Mouse (Mus musculus) heart, embryonic 14.5 days (tissue): ENCODE data around the gene Ptch1. TPM values are rescaled to one million over a fixed set of nuclear protein-coding genes. Genes with fewer than 3 reads are reported as not detected.

Experiments used
- ATAC-seq: fragments of 200-750 bp; cut with Nextera tagmentation; 2 replicates; pipeline ENCODE4 v1.8.0; 2017; ENCODE audit warnings: low read depth, moderate TSS enrichment; ENCODE audit not compliant: insufficient number of reproducible peaks, insufficient read depth, low FRiP score
- H3K27ac ChIP-seq, 2 experiments: fragments of 200-500 bp in 1 of 2; fragments of 300-500 bp in 1 of 2; sonication (generic) in 1 of 2; replicated peaks in 1 of 2; 2 replicates each; pipeline ENCODE4 v1.5.1; 2012 to 2014; ENCODE audit warnings: low read depth in 2 of 2, low read length in 2 of 2, control low read depth in 1 of 2, mild to moderate bottlenecking in 1 of 2, mixed read lengths in 1 of 2; ENCODE audit not compliant: control insufficient read depth in 1 of 2, insufficient read depth in 1 of 2
- H3K27me3 ChIP-seq: fragments of 300-500 bp; sonication (generic); 2 replicates; pipeline ENCODE4 v1.6.1; 2014; ENCODE audit warnings: mild to moderate bottlenecking, low read length, control low read depth; ENCODE audit not compliant: control insufficient read depth, insufficient read depth
- H3K36me3 ChIP-seq: fragments of 300-500 bp; sonication (generic); 2 replicates; pipeline ENCODE4 v1.6.1; 2014; ENCODE audit warnings: mild to moderate bottlenecking, control low read depth, low read length, mixed read lengths; ENCODE audit not compliant: control insufficient read depth, insufficient read depth
- H3K4me1 ChIP-seq, 2 experiments: fragments of 200-500 bp in 1 of 2; fragments of 300-500 bp in 1 of 2; sonication (generic) in 1 of 2; 2 replicates each; pipeline ENCODE4 v1.6.1; 2012 to 2014; ENCODE audit warnings: low read length in 2 of 2, control low read depth in 1 of 2, mixed read lengths in 1 of 2; ENCODE audit not compliant: control insufficient read depth in 2 of 2, insufficient read depth in 2 of 2
- H3K4me2 ChIP-seq: fragments of 300-500 bp; sonication (generic); 2 replicates; pipeline ENCODE4 v1.6.1; 2014; ENCODE audit warnings: mild to moderate bottlenecking, low read length
- H3K4me3 ChIP-seq, 2 experiments: fragments of 200-500 bp in 1 of 2; fragments of 300-500 bp in 1 of 2; sonication (generic) in 1 of 2; 2 replicates each; pipeline ENCODE4 v1.5.1; 2012 to 2014; ENCODE audit warnings: low read length in 2 of 2, mild to moderate bottlenecking in 2 of 2, control low read depth in 1 of 2, low read depth in 1 of 2, moderate library complexity in 1 of 2; ENCODE audit not compliant: control insufficient read depth in 1 of 2, insufficient read depth in 1 of 2
- H3K9ac ChIP-seq: fragments of 300-500 bp; sonication (generic); 2 replicates; pipeline ENCODE4 v1.6.1; 2014; ENCODE audit warnings: mild to moderate bottlenecking, low read length
- H3K9me3 ChIP-seq: fragments of 300-500 bp; sonication (generic); 2 replicates; pipeline ENCODE4 v1.6.1; 2016; ENCODE audit warnings: low read length, control low read depth; ENCODE audit not compliant: control insufficient read depth
- WGBS: fragments of 180-500 bp; shearing (Covaris S2); extraction: QIAGEN DNeasy Blood & Tissue Kit; methylation state at CpG from one replicate; pipeline ENCODE4 v1.1.7; 2014; 5-methylcytosine and 5-hydroxymethylcytosine counted together
- polyA plus RNA-seq: library from polyadenylated mRNA; unstranded; fragments of >200 nt; fragmentation: Nextera tagmentation; extraction: Ambion mirVana; gene quantifications from 2 replicates; pipeline ENCODE4 v1.2.1, GENCODE M21; 2014

Ptch1 gene
- polyA plus RNA-seq, result 8.4 and 9.0 TPM in 2 replicates

DNA sequence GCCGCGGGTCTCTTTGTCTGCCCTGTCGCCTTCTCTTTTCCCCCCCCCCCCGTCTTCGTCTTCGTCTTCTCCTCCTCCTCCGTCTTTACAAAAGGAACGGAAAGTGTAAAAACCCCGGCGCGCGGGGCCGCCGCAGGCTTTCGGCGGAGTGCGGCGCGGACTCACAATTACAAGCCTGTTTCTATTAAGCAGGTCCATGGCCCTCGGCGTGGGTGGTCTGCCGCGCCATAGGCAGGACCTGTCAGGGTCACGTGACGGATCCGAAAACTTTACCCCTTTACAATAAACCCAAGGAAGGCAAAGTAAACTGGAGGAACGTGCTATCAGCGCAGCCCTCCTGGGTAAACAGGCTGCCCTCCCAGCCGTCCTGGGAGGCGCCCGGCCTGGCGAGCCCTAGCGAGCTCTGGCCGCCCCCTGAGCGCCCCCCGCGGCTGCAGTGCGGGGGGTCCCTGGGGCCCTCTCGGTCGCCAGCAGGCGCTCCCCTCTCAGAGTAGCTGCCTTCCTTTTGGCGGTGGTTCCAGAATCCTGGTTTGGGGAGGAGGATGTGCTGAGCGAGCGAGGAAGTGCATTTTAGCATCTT lies at the start of gene Ptch1:
TSS of gene Ptch1 (minus strand) at position 343 of the 580 bp plus-strand sequence.
- WGBS, result 1% methylated on average over 40 of the region's 44 CpGs
- Histone ChIP-seq H3K9ac (peak within 1 kb of the TSS; percentile 74), H3K4me2 (peak within 1 kb of the TSS; percentile 100), H3K4me1 (peaks cover 4 to 7% of the 10 kb centered on the region in 2 experiments), H3K27ac (no peak within 1 kb of the TSS), H3K9me3 (no peaks in the 10 kb centered on the region), H3K4me3 (peak within 1 kb of the TSS; percentile 65 to 71), H3K36me3 (no peaks in the 10 kb centered on the region), H3K27me3 (peaks cover 43% of the 10 kb centered on the region)
- ATAC-seq, result peak; percentile 34; the same call in 1 of the 2 replicates

DNA sequence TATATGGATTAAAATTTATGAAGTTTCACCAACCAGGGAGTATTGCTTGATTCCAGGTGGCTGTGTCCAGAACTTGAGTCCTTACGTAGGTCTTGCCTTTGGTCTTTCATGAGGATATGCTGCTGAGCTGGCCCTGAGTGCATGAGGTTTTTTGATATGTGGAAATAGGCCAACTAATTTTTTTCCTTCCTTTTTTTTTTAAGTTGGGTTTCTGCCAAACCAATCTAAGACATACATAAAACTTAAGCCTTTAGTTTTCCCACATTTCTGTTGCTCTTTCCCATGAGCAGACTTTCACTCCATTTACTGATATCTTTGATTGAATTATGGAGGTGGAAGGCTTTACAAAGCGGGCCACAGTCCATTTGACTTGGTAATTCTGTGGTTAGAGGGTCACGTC lies 47.9 kb upstream of the Ptch1 start:
- H3K4me3 ChIP-seq, result no peak overlapping the region
- no peak overlapping the region for H3K27ac ChIP-seq
- H3K9me3 ChIP-seq, result no peaks in the 10 kb centered on the region
- no peak overlapping the region for H3K9ac ChIP-seq
- no peaks in the 10 kb centered on the region for H3K36me3 ChIP-seq
- ATAC-seq, result no peak
- no peak overlapping the region for H3K4me2 ChIP-seq
- WGBS, result 74% methylated on average over 3 of the region's 3 CpGs
- H3K27me3 ChIP-seq, result no peaks in the 10 kb centered on the region
- H3K4me1 ChIP-seq, result no peaks in the 10 kb centered on the region; a peak in 1 of 4 replicates

DNA sequence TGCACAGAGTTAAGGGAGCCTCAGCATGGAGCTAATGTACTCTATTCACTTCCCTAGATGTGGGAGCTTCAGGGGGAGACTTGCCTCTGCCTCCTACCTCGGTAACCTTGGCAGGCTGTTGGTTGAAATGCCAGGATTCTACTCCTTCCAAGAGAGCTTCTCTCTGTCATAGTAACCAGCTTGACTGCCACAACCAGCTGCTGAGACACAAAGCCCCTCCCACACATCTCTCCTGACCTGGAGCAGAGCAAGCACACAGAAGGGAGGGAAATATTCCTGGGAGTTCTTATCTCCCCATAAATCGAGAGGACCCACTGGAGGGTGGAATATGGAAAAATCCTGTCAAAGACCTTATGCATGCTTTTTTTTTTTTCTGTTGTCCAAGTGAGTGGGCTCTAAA lies 39.8 kb upstream of the Ptch1 start:
- no peak for ATAC-seq
- no peak overlapping the region for H3K27ac ChIP-seq
- H3K4me3 ChIP-seq, result no peak overlapping the region
- H3K36me3 ChIP-seq, result no peaks in the 10 kb centered on the region
- H3K4me2 ChIP-seq, result no peak overlapping the region
- H3K4me1 ChIP-seq, result peaks cover 0 to 5% of the 10 kb centered on the region in 2 experiments; a peak in 2 of 4 replicates
- no peak overlapping the region for H3K9ac ChIP-seq
- no peaks in the 10 kb centered on the region for H3K27me3 ChIP-seq
- H3K9me3 ChIP-seq, result no peaks in the 10 kb centered on the region
- 21% methylated on average over 2 of the region's 2 CpGs for WGBS

DNA sequence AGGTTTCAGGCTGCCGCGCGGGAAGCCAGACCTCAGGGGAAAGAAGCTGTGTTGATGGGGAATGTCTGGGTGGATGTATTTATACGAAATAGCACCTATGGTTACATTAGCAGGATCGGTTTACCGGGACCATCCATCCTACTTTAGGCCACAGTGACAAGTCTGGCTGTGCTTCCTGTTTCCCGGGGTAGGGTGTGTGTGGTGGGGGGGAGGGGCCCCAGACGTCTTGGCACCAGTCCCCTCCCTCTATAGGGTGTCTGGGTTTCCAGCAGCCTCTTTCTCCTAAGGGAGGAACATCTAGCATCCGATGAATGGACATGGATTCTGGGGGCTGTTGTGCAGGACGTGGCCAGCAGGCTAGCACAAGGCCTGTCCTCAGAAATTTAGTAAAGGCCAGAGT lies 36.3 kb upstream of the Ptch1 start:
- WGBS, result 14% methylated on average over 10 of the region's 10 CpGs
- Histone ChIP-seq H3K4me3 (no peak overlapping the region), H3K27me3 (no peaks in the 10 kb centered on the region), H3K4me1 (peaks cover 0 to 5% of the 10 kb centered on the region in 2 experiments; a peak in 2 of 4 replicates), H3K4me2 (no peak overlapping the region), H3K36me3 (no peaks in the 10 kb centered on the region), H3K27ac (no peak overlapping the region), H3K9me3 (no peaks in the 10 kb centered on the region), H3K9ac (no peak overlapping the region)
- no peak for ATAC-seq

DNA sequence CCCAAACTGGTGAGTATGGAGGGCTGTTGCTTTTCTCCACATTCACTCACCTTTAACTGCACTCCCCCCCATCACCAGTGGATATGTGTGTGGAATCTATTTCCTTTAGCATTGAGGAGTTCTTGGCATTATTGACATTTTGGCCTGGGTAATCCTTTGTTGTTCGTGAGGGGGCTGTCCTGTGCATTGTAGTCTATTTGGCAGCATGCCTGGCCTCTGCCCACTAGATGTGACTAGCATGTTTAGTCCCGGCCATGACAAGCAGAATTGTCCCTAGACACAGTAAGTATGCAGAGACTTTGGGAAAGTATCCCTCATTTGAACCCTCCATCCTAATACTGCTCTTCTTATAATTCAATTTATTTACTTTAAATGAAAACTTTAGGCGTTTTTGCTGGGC lies 24.2 kb upstream of the Ptch1 start:
- Histone ChIP-seq H3K4me2 (no peak overlapping the region), H3K9ac (no peak overlapping the region), H3K4me1 (peaks cover 0 to 2% of the 10 kb centered on the region in 2 experiments; a peak in 2 of 4 replicates), H3K27ac (no peak overlapping the region), H3K9me3 (no peaks in the 10 kb centered on the region), H3K4me3 (no peak overlapping the region), H3K27me3 (no peaks in the 10 kb centered on the region), H3K36me3 (no peaks in the 10 kb centered on the region)
- ATAC-seq, result no peak
- 54% methylated on average over 3 of the region's 3 CpGs for WGBS

DNA sequence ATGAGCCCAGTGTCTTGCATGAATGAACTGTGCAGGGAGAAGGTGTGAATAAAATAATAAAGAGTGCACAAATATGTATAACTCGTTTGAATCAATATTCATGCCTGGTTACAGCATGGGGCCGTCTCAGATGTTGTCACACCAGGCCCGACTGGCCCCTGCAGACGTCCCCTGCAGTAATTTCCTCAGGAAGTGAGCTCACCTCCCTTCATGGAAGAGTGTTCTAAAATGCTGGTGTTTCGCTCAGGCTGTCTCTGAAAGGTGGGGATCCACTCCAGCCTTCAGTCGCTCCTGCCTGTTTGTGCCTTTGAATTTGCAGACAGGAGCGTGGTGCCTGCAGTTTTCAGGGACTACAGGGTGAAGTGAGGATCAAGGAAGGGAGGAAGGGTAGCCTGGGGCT lies 22.5 kb upstream of the Ptch1 start:
- Histone ChIP-seq H3K9ac (no peak overlapping the region), H3K9me3 (no peaks in the 10 kb centered on the region), H3K4me1 (peaks cover 0 to 2% of the 10 kb centered on the region in 2 experiments; a peak in 2 of 4 replicates), H3K4me3 (no peak overlapping the region), H3K36me3 (no peaks in the 10 kb centered on the region), H3K4me2 (no peak overlapping the region), H3K27me3 (no peaks in the 10 kb centered on the region), H3K27ac (peak overlapping the region; percentile 34 to 47; a peak in 3 of 4 replicates)
- WGBS, result 59% methylated on average over 7 of the region's 7 CpGs
- ATAC-seq, result no peak

DNA sequence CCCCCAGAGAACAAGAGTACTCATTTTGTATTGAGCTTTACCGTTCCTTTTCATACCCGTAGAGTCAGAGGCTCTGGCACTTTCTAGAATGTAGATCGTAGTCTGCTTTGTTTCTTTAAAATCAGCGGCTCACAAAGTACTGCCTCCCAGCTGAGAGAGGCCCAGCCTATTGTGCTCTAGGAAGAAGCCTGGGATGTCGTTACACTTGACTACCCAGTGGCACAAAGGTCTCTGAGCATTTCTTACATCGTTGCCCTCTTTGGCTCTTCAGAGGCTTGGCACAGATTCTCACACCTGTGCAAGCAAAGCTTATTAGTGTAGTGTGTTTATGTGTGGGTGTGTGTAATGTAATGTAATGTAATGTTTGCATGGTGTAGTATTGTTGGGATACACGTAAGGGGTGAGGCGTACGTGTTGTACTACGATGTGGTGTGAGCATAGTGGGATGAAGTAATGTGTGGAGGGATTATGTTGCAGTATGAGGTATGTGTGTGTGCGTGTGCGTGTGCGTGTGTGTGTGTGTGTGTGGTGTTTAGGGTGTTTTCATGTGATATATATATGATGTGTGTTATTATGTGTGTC lies 20.2 kb upstream of the Ptch1 start:
- 83% methylated on average over 13 of the region's 13 CpGs for WGBS
- no peaks in the 10 kb centered on the region for H3K27me3 ChIP-seq
- no peak for ATAC-seq

More for the DNA sequence above, 20.2 kb upstream of the Ptch1 start:
- H3K4me3 ChIP-seq, result no peak overlapping the region
- H3K36me3 ChIP-seq, result no peaks in the 10 kb centered on the region
- no peak overlapping the region for H3K27ac ChIP-seq
- no peaks in the 10 kb centered on the region for H3K9me3 ChIP-seq
- H3K4me1 ChIP-seq, result peaks cover 0 to 2% of the 10 kb centered on the region in 2 experiments; a peak in 2 of 4 replicates
- H3K9ac ChIP-seq, result no peak overlapping the region
- H3K4me2 ChIP-seq, result no peak overlapping the region
